Mouse (Mus musculus): ENCODE results near the gene Fbxo34.
"Not testable (repeated sequence)": the region's sequence is repeated elsewhere in the genome, so short reads cannot be mapped to it uniquely, and the experiment has no call there.

Fbxo34 gene

DNA sequence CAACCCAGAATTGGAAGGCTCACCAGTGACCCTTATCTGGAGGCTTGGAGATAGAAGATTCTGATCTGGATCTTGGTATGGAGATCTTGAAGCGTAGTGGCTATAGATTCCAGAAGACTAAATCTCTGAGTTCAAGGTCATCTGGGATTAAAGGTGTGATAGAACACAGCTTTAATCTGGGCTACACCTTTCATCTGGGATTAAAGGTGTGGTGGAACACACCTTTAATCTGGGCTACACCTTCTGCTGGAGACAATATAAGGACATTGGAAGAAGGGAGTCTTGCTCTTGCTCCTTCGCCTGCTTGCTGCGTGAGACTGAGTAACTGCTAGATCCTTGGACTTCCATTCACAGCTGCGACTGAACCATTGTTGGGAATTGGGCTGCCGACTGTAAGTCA lies at the start of gene Fbxo34:
Gene Fbxo34, plus strand, starts transcription at position 301 of the 400 bp plus-strand sequence.
- DNase-seq = not testable (repeated sequence)

DNA sequence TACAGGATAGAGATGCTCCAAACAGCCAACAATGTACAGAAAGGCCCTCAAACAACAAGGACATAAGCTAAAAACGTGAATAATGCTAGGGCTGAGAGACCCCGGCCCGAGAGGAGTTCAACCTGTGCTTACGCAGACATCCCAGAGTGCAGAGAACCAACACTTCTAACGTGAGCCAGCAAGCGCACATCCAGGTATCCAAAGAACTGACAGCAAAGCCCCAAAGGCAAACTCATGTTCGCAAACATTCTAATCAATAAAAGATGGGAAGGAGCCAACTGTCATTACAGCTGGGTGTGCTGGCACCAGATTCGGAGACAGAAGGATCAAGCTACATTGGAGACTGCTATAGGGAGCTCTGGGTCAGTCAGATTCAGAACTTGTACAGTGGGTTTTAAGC lies 47.5 kb upstream of the Fbxo34 start:
- DNase-seq = no peak

DNA sequence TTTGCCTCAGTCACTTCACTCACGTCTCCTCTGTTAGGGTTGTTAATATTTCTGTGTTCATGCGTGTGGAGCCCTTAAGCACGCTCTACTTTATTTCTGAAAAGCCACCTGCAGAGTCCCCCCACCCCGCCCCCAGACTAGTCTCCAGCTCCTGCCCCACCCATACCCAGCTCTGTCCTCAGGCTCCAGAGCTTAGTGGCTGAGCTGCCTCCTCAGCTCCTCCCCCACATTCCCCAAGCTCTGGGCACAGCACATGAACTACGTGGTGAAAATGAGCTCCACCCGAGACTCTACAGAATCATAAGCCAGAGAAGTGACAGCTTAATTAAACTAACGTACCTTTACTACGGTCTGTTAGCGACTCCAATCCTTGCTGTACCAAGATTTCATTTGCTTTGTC lies 44.2 kb upstream of the Fbxo34 start:
- DNase-seq = no peak

DNA sequence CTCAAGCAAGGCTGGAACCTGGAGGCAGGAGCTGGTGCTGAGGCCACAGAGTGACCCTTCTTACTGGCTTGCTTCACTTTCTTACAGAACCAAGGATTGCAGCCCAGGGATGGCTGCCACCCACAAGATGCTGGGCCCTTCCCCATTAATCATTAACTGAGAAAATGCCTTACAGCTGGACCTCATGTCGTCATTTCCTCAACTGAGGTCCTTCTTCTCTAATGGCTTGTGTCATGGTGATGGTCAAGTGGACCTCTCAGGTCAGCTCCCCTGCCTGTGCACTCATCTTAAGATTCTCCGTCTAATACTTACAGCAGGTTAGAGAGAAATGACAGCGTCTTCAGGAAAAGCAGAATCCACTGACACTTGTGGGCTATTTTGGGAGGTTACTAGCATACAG lies 32.9 kb upstream of the Fbxo34 start:
- DNase-seq = no peak

DNA sequence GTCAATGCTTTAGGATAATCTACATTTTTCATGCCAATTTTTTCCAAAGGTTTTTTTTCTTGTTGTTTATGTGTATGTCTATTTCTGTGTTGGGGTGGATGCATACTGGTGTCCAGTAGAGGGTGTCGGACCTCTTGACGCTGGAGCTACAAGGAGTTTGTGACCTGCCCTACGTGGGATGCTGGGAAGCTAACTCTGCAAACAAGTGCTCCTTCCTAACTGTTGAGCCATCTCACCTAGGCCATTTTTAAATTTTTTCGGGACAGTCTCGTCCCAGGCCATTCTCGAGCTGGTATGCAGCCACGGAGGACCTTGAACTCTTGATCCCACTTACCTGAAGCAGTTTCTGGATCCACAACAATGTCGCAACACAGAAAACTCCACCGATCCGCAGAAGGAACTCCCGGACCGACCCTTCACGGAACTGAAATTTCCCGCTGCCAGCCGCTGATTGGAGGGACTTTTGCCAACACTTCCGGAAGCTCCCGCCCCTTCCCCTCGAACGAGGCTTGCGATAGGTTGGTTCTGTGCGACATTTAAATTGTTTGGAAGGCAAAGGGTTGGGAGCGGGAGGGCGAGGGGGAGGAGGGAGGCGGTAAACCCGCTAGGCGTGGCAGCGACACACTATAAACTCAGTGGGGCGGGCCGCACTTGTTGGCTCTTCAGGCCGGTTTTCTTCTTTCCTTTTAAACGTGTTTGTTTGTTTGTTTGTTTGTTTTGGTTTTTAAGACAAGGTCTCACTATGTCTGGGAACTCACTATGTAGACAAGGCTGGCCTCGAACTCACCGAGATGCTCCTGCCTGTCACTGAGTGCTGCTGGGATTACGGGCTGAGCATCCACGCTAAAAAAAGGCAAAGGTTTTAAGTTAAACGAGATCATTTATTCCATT lies 32.2 kb upstream of the Fbxo34 start, which contains the start of gene Dlgap5:
Gene Dlgap5, minus strand, starts transcription at position 633 of the 891 bp plus-strand sequence.
- DNase-seq = peak; percentile 86

DNA sequence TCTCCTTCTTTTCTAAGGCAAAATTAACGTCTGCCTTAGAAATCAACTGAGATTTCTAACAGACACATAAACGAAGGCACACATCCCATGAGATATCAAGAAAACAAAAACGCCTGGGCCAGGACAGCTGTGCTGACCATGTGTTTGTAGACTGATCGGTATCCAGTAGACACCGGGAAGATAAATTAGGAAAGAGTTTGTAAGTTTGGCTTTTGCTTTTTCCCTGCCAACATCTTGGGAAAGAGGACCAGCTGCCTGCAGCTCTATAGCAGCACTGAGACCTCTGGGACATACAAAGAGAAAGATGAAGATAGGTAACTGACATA lies 31.6 kb upstream of the Fbxo34 start:
- no peak for DNase-seq

DNA sequence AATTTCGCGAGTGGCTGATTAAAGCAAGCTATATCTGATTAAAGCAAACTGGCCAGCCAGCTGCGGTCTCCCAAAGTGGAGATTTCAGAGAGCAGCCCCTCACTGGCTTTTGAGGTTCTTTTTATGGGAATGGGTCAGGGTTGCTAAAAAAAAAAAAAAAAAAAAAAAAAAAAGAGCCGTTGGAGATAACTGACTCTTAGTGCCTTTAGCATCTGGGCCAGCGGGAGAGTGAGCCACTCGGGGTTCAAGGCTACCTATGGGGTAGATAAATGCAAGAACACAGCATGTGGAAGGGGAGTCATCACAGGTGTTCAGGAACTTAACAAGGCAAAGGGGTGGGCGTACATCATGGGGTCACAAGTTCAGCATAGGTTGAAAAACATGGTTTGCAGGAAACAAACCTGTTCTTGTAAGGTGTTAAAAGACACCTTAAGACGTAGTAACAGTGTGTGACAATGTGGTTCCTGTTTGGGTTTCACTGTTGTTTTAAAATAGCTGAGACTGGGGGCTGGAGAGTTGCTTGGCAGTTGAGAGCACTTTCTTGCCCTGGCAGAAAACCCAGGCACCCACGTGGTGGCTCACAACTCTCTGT lies 31.1 kb upstream of the Fbxo34 start:
- no peak for DNase-seq

DNA sequence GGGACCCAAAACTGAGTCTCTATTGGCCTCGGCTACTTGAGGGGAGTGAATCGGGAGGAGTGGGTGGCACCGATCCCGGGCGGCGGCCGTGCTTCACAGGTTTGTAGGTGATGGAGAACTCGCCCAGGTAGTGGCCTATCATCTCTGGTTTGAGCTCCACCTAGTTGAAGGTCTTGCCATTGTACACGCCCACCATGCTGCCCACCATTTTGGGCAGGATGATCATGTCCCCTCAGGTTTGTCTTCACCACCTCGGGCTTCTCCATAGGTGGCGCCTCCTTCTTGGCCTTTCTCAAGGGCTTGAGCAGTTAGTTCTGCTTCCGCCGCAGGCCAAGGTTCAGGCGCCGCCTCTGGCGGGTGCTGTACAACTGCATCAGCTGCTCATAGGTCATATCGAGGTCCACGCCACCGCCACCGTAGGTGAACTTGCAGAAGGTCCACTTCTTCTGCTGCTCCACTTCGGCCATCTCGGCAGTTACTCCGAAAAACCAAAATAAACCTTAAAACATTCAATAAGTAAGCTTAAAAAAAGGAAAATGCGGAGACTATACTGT lies 30.4 kb upstream of the Fbxo34 start:
- DNase-seq = peak; percentile 4

DNA sequence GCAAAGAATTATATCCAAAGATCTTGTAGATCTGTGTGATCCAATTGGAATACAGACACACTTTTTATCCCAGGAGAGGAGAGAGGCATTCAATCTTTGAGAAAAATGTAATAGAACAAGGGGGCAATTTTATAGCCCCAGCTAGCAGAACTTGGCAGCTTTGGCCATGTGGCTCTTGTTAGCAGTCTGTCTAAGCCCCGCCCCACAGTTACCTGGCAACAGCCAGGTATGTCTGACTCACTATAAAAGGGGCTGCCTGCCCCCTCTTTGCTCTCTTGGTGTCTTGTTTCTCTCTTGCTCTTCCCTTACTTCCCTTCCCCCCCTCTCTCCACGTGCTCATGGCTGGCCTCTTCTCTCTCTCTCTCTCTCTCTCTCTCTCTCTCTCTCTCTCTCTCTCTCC lies 28.6 kb upstream of the Fbxo34 start:
- DNase-seq = no peak

DNA sequence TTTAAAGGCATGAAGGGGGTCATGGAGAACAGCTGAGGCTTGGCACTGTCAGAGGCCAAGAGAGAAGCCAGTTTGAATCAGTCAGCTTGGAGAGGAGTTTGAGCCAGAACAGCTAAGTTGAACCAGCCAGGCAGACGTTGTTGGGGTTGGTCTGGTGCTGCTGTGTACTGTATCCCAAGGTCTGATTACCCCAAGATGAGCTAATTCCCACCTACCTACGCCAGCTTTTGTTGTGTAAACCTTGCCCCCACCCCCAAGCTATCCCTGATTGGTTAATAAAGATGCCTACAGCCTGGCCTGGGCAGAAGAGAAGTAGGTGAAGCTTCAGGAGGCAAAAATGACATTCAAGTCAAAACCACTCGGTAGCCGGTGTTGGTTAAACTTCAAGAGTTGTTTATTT lies 27.8 kb upstream of the Fbxo34 start:
- no peak for DNase-seq

DNA sequence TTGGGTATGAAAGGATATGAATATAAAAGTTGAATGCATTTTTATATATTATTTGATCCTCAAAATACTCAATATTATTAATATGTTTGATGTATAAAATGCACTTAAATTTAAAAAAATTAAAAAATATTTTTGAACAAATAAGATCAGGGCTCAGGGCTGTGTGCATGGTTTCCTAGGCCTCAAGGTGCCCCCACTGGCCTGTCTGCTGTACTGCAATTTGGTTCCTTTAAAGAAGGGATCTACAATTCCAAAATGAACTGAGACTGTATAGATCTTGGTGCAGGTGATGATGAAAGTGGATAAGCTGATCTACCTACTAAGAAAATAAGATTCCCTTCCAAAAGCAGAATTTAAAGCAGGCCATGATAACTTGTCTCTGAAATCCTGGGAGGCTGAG lies 17.2 kb upstream of the Fbxo34 start:
- no peak for DNase-seq

DNA sequence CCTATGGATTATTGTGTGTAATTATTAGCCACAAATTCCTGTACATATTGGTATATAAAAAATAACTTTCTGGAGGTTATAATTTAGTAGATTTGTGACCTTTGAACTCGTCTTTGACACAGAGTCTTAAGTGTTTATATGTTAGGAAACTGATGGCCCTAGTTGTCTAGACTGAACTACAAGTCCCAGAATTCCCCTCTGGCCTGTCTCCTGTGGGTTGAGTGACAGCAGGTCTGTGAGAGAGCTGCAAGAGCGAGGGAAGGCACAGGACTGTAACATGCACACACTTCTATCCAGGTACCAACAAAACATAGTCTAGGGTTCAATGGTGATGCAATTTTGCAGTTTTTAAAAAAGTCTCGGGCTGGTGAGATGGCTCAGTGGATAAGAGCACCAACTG lies 11.3 kb upstream of the Fbxo34 start:
- DNase-seq = no peak

DNA sequence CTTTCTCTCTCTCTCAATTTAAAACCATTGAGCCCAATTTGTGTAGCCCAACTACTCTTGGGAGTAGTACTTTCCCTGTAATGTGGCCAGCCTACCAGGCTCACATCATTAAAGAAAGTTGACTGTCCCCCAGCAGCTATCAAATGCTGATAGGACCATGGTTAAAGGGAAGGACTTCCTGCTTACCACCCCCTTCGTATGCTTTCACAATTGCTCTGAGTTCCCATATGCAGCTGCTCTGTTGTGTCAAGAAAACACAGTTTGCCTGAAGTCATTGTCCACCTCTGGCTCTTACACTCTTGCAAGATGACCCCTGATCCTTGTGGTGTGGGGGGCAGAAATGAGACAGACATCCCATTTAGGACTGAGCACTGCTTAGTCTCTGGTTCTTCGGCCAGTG lies 5.3 kb upstream of the Fbxo34 start:
- DNase-seq = no peak

DNA sequence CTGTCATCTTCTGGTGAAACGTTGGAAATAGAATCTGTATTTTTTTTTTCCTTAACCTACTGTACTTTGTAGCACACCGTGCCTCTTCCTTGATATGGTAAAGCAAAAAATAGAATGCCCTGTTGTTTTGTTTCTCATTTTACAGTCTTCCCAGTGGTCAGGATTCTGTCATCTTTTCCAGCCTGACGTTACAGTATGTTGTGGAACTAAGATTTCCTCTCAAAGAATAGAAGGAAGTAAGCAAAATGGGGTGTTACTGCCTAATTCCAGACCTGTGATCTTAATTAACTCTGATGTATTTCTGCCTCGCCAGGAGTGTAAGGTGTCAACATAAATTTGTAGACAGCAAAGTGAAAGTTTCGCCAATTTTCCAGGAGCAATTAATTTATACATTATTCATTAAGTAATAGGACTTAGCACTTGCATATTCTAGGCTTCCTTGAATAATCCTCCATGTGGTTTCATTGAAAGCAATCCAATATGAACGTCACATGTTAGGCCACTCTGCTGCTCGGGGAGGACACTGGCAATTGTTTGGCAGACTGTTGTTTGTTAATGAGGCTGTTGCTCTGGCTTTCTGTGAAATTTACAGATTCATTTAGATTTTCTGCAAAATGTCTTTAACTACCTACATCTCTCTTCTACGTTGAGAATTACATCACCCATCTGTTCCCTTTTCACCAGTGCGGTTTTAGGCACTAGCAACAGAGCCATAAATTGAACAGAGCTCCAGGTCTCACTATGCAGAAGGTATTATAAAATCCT lies 4.7 kb upstream of the Fbxo34 start:
- DNase-seq = no peak

DNA sequence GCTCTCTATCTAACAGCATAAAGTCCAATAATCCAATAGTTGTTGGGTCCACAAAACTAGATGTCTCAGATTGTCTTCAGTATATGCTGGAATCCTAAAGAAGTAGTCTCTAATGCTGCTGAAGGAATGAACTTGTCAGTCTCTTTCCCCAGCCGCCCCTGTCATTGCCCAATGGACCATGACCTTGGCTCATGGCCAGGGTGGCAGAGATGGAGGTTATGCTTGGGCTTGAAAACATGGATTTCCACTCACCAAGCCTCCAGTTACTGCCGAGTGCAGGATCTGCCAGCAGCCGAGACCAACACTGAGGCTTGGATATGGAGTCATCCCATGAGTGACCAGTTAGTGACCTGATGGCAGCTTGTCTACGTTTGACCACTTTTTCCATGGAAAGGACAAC lies 9.3 kb downstream of the Fbxo34 start:
- no peak for DNase-seq

DNA sequence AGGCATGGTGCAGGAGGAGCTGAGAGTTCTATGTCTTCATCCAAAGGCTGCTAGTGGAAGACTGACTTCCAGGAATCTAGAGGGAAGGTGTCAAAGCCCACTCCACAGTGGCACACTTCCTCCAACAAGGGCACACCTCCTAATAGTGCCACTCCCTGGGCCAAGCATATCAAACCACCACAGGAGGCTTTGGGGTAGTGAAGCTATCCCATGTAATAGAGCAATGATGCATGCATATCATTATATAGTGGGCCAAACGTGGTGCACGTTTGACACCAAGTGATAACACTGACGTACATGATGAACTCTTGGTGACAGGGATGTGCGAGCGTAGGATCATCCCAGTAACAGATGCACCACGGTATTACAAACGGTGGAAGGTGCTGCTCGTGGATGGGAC lies 11.8 kb downstream of the Fbxo34 start:
- no peak for DNase-seq

DNA sequence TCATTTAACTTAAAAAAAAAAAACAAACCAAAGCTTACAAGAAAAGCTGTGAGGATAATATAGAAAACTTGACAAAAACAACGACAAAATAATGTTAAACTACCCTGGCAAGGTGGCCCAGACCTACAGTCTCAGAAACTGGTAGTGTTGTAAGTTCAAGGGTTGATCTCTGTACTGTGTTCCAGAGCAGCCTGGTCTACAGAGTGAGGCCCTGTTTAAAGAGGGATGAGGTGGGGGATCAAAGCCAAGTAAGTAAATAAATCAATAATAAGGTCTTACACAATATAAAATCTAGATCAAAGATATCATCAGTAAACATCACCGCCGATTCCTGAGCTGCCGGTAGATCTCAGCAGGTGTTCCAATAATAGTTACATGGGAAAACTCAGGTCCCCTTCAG lies 12.2 kb downstream of the Fbxo34 start:
- DNase-seq = no peak

DNA sequence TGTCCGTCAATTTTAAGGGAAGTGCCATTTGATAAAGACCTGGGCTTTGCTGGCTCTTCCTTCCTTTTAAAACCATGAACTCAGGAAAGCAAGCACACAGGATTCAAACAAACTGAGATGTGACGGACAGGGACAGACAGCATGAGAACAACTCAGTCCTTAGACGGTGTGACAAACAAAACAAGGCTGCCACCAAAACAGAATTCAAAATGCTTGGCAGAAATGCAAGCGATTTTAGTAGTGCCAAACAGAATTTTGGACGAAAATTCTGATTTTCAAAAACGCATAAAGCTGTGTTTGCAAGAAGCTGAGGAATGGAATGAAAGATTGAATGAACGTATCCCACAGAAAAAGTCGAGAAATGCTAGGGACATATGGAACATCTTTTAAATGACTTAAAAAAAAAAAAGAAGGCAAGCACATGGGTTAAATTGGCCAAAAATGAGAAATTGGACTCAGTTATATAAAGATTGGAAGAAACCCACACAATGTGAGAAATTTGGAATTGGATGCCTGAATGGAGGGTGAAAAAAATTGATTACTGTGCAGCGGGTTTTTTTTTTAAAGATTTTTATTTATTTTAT lies 12.7 kb downstream of the Fbxo34 start:
- DNase-seq = no peak

DNA sequence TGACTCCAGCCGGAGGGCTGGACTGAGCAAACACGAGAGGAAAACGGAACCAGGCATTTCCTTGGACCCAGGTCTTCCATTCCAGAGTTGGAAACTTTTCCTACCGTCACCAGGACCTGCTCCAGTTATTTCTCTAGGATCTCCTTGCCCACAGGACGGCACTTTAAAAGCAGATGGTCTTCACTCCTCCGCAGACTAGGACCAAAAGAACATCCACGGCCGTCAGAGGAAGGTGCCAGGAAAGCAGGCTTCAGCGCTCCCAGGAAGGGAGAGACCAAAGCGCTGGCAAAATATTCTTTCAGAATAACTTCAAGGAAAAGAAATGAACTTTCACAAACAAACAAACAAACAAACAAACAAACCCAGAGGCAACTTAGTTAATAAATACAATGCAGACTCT lies 14.2 kb downstream of the Fbxo34 start:
- DNase-seq = no peak

DNA sequence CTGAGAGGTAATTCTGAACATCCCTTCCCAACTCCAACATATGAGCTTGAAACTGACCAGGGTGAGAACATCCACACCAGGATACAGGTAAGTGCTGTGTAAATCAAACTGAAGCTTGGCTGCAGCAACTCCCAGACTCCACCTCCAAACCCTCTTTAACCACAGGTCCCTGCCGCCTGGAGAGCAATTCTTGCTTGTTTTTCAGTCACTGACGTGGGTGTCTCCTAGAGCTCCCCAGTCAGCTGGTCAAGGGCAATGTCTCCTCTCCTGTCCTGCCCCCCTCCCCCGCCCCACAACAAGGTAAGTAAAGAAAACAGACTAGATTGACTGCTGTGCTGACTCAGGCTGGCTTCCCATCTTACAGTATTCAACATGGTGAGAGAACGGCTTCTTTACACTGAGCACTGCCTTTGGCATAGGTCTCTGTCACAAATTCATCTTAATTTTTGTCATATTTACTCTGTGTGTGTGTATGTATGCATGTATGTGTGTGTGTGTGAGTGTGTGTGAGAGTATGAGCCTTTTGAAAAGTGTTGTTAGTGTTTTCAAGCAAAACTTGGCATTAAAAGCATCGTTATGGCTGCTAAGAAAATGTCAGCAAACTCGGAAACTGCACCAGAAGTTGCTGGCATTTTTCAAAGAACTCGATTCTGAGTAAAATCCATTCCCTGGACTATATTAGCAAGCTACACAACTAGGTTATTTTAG lies 15.4 kb downstream of the Fbxo34 start:
- DNase-seq = no peak

DNA sequence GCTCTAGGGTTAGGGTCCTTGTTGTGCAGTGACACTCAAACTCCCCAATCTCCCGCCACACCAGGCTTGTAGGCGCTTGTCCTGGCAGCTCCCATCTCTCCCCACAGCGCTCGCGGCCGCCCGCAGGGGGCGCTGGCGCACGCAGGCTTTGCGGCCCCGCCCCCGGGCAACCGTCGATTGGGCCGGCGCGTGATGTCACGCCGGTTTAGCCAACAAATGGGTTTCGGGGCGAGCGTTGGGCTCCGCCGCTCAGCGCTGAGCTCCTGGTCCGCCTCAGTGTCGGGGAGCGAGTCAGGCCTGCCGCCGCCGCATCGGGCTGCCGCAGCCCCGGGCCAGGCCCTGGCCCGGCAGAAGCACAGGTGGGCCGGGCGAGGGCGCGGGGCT lies 22.1 kb downstream of the Fbxo34 start:
- peak; percentile 96 for DNase-seq

DNA sequence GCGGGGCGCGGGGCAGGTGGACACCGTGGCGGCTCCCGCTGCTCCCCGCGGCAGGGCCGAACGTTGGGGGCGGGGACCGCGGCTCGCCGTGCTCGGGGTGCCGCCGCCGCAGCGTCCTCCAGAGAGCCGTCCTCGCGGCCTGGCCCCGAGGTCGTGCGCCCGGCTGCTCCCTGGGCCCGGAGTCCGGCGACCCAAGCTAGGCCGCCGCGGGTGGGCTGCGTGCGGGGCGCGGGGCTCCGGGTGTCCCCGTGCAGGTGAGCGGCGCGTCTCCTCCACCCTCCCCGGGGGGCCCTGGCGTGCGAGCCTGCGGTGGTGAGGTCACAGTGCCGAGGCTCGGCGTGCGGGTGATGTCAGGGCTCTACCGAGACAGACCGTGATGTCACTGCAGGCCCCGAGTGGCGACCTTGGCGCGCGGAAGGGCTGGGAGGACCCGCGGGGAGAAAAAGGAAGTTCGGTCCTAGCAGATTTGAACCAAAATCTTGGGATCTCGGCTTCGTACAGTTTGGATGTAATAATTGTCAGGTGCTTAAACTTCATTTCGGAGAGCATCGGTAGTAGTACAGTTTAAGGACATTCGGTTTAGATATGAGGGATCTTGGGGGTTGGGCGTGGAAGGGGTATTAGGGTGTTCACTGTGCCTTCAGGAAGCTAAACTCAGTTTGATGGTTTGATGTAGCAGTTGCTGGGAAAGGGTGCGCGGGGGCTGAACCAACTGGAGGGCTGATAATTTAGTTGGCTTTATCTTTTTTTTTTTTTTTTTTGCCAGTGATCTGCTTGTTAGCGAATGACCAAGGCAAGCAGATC lies 22.7 kb downstream of the Fbxo34 start:
- peak; percentile 78 for DNase-seq

Measured in cerebellum, adult 9-11 months (tissue).